Mouse (Mus musculus) G1E (cell line): Measurements from ENCODE around the gene Top3b. TPM values are rescaled to one million over a fixed set of nuclear protein-coding genes. Genes with fewer than 3 reads are reported as not detected.

Experiments used
- ATAC-seq: 2 replicates; pipeline ENCODE4 v1.8.0; 2016; ENCODE audit warnings: mild to moderate bottlenecking; ENCODE audit not compliant: insufficient number of reproducible peaks, poor library complexity, low FRiP score, severe bottlenecking; ENCODE audit errors: extremely low read depth
- DNase-seq: peaks from one replicate; pipeline ENCODE4 v3.0.0; 2012; ENCODE audit warnings: low spot score
- H3K27me3 ChIP-seq: 2 replicates; pipeline ENCODE4 v1.6.1; 2012; ENCODE audit warnings: mild to moderate bottlenecking, low read length, inconsistent platforms; ENCODE audit not compliant: insufficient read depth
- H3K36me3 ChIP-seq: replicated peaks from 2 replicates; pipeline ENCODE3; 2012; ENCODE audit warnings: mild to moderate bottlenecking, inconsistent platforms
- H3K4me1 ChIP-seq: 2 replicates; pipeline ENCODE4 v1.6.1; 2012; ENCODE audit warnings: low read depth, low read length, inconsistent platforms, mixed read lengths; ENCODE audit not compliant: insufficient read depth
- H3K4me3 ChIP-seq: 2 replicates; pipeline ENCODE4 v1.5.1; 2012; ENCODE audit warnings: low read depth, mild to moderate bottlenecking, inconsistent platforms, low read length, moderate library complexity, mixed read lengths
- H3K9me3 ChIP-seq: replicated peaks from 2 replicates; pipeline ENCODE4 v1.6.1; 2012; ENCODE audit warnings: inconsistent platforms
- CTCF ChIP-seq: IDR thresholded peaks from 2 replicates; pipeline ENCODE4 v1.5.1; 2012; ENCODE audit warnings: low read depth, low read length, inconsistent platforms, mixed read lengths
- GATA1 ChIP-seq: IDR thresholded peaks from 2 replicates; pipeline ENCODE4 v1.6.1; 2012; ENCODE audit warnings: borderline replicate concordance, low read length, inconsistent platforms, mixed read lengths
- GATA2 ChIP-seq: IDR thresholded peaks from 2 replicates; pipeline ENCODE4 v1.6.1; 2012; ENCODE audit warnings: low read depth, low read length, inconsistent platforms, borderline replicate concordance
- POLR2AphosphoS5 ChIP-seq: IDR thresholded peaks from 2 replicates; pipeline ENCODE4 v1.6.1; 2012; ENCODE audit warnings: low read depth, low read length, inconsistent platforms; ENCODE audit not compliant: insufficient replicate concordance
- TAL1 ChIP-seq: conservative IDR thresholded peaks from 2 replicates; pipeline ENCODE4 v1.6.1; 2012; ENCODE audit warnings: low read depth, low read length, inconsistent platforms, mixed read lengths
- polyA plus RNA-seq: library from polyadenylated mRNA; stranded (reverse); fragments of >175 nt; gene quantifications from 2 replicates; pipeline ENCODE4 v1.2.3, GENCODE M21; 2012
- total RNA-seq, 2 experiments: library from RNA; stranded (forward) in 1 of 2; stranded (reverse) in 1 of 2; fragments of 200-1000 nt in 1 of 2; fragments of >200 nt in 1 of 2; fragmentation: Nextera tagmentation in 1 of 2; gene quantifications; 2 replicates each; pipeline ENCODE4 v1.2.3; 2014 to 2017

Gene Top3b
- total and polyA plus RNA-seq, 3 experiments, result 24.7 to 96.6 (median 59.1) TPM

- peaks cover 23% of the 10 kb centered on the region for H3K27me3 ChIP-seq
- no peaks in the 10 kb centered on the region for H3K36me3 ChIP-seq
- H3K4me3 ChIP-seq, result no peak overlapping the region
- TF ChIP-seq POLR2AphosphoS5 (no peak), CTCF (no peak), GATA2 (no peak), GATA1 (no peak)
- peaks cover 18% of the 10 kb centered on the region for H3K4me1 ChIP-seq
- ATAC-seq (no peak), DNase-seq (no peak)
- no peaks in the 10 kb centered on the region for H3K9me3 ChIP-seq
These were observed 5.3 kb upstream of the Top3b start for GRCm38 (mm10) chr16:16865217-16865616.

- peaks cover 18% of the 10 kb centered on the region for H3K4me1 ChIP-seq
- DNase-seq (no peak), ATAC-seq (no peak)
- H3K27me3 ChIP-seq, result peaks cover 17% of the 10 kb centered on the region
- no peaks in the 10 kb centered on the region for H3K36me3 ChIP-seq
- H3K4me3 ChIP-seq, result no peak overlapping the region
- no peaks in the 10 kb centered on the region for H3K9me3 ChIP-seq
- TF ChIP-seq CTCF (no peak), TAL1 (no peak), GATA1 (no peak), POLR2AphosphoS5 (no peak), GATA2 (no peak)
These were observed 4.6 kb upstream of the Top3b start for GRCm38 (mm10) chr16:16865696-16866561.

- Histone ChIP-seq H3K36me3 (peaks cover 24% of the 10 kb centered on the region), H3K27me3 (no peaks in the 10 kb centered on the region), H3K4me3 (peak overlapping the region; percentile 78), H3K9me3 (no peaks in the 10 kb centered on the region), H3K4me1 (peaks cover 31% of the 10 kb centered on the region)
- TF ChIP-seq TAL1 (no peak), CTCF (no peak), POLR2AphosphoS5 (no peak), GATA2 (no peak), GATA1 (no peak)
- ATAC-seq, result no peak
- no peak for DNase-seq
These were observed 307 bp upstream of the Top3b start for GRCm38 (mm10) chr16:16870241-16870616.

GRCm38 (mm10) chr16:16879025-16879424, 8.5 kb downstream of the Top3b start:
- H3K4me1 ChIP-seq, result no peaks in the 10 kb centered on the region
- no peak for ATAC-seq
- no peak overlapping the region for H3K4me3 ChIP-seq
- H3K27me3 ChIP-seq, result no peaks in the 10 kb centered on the region
- H3K36me3 ChIP-seq, result peaks cover 94% of the 10 kb centered on the region
- TF ChIP-seq CTCF, result no peak
- TF ChIP-seq GATA2, result no peak
- TF ChIP-seq GATA1, result no peak
- TF ChIP-seq POLR2AphosphoS5, result no peak
- TF ChIP-seq TAL1, result no peak
- DNase-seq, result no peak
- peaks cover 4% of the 10 kb centered on the region; the same call in 1 of the 2 replicates for H3K9me3 ChIP-seq

- ATAC-seq, result no peak
- H3K9me3 ChIP-seq, result no peaks in the 10 kb centered on the region
- no peaks in the 10 kb centered on the region for H3K27me3 ChIP-seq
- peaks cover 100% of the 10 kb centered on the region for H3K36me3 ChIP-seq
- no peak for DNase-seq
- H3K4me3 ChIP-seq, result no peak overlapping the region
- TF ChIP-seq CTCF (no peak), POLR2AphosphoS5 (no peak), GATA1 (no peak), TAL1 (no peak)
- peaks cover 4% of the 10 kb centered on the region; the same call in 1 of the 2 replicates for H3K4me1 ChIP-seq
These were observed 17.8 kb downstream of the Top3b start for GRCm38 (mm10) chr16:16888341-16888740.

GRCm38 (mm10) chr16:16892366-16892765, 21.8 kb downstream of the Top3b start:
- DNase-seq (no peak), ATAC-seq (no peak)
- H3K27me3 ChIP-seq, result no peaks in the 10 kb centered on the region
- H3K36me3 ChIP-seq, result peaks cover 80% of the 10 kb centered on the region
- no peaks in the 10 kb centered on the region for H3K9me3 ChIP-seq
- peaks cover 19% of the 10 kb centered on the region for H3K4me1 ChIP-seq
- no peak overlapping the region for H3K4me3 ChIP-seq
- no peak for TF ChIP-seq GATA2
- no peak for TF ChIP-seq GATA1
- TF ChIP-seq POLR2AphosphoS5, result no peak
- TF ChIP-seq TAL1, result no peak
- TF ChIP-seq CTCF, result no peak
